Mouse (Mus musculus): ENCODE measurements at regions not wholly inside any gene's neighbourhood (a gene's known extent, or its start where the extent isn't known, plus 50 kb on each side); places are given as distances from the start of the nearest gene placed in this dataset.
A peak's percentile ranks its signal among the peaks of the same experiment; 100 is the strongest.
"Not testable (repeated sequence)": the region's sequence is repeated elsewhere in the genome, so short reads cannot be mapped to it uniquely, and the experiment has no call there.

- peak in 1 of 2 experiments; percentile 10 for DNase-seq (ENCODE audit: low spot score in 2 of 2)
Observed at GRCm38 (mm10) chrX:95366995-95367394, 77.7 kb downstream of the Amer1 start.

GRCm38 (mm10) chrX:95365326-95365725, 79.3 kb downstream of the Amer1 start:
- DNase-seq (ENCODE audit: low spot score in 2 of 2) = not testable (repeated sequence)

- peak; percentile 33 to 36 for DNase-seq (ENCODE audit: low spot score in 2 of 2)
Observed at GRCm38 (mm10) chrX:95359053-95359452, 85.6 kb downstream of the Amer1 start.

Data from left cerebral cortex, adult 18-20 months (tissue).